Mouse (Mus musculus) megakaryocyte progenitor cell, adult 5-6 weeks (primary cell): Measurements from ENCODE around the gene Khsrp. TPM values are rescaled to one million over a fixed set of nuclear protein-coding genes. Genes with fewer than 3 reads are reported as not detected.

Experiments
- ATAC-seq: replicated peaks from 2 replicates; pipeline ENCODE4 v1.8.0; 2016; ENCODE audit warnings: mild to moderate bottlenecking, moderate TSS enrichment, inconsistent platforms; ENCODE audit not compliant: poor library complexity
- total RNA-seq, 2 experiments: library from RNA; stranded (forward) in 1 of 2; stranded (reverse) in 1 of 2; fragments of 157-497, 149-512 nt in 1 of 2; fragments of 200-1000 nt in 1 of 2; gene quantifications; 2 replicates each; pipeline versions ENCODE4 v1.2.3 to v1.2.4; 2015 to 2017

The Khsrp gene
- total RNA-seq (2015) (99.5 and 107 TPM in 2 replicates), total RNA-seq (2017) (68.5 and 89.2 TPM in 2 replicates)

- ATAC-seq = no peak
Observed at GRCm38 (mm10) chr17:57030931-57031660, at the start of gene Khsrp. TSS of gene Khsrp (minus strand) at chr17:57031522.

- ATAC-seq = no peak
Observed at GRCm38 (mm10) chr17:57079919-57080318, 48.6 kb upstream of the Khsrp start.

DNA sequence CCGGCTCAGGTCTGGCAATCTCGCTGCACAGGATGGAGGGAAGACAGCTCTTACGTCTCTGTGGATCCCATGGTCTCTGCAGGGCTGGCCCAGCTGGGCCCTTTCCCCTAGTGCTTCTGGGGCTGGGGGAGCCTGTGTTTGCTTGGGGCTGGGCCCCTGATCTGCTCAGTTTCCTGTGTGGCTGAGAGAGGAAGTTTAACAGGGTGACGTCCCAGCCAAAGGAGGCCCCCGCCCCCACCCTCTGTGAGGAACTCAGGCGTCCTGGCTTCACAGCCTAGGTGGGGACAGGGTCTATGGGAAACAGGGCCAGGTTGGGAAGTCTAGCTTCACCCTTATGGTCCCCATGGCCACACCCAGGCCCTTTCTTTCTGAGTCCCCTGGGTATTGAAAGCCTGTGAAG, 47.0 kb upstream of the Khsrp start, which contains the start of gene Dennd1c:
Dennd1c (minus strand) TSS at position 179 of the 400 bp plus-strand sequence.
- ATAC-seq = peak; percentile 94

GRCm38 (mm10) chr17:57076916-57077315, 45.6 kb upstream of the Khsrp start:
- ATAC-seq = no peak

GRCm38 (mm10) chr17:57070699-57071098, 39.4 kb upstream of the Khsrp start:
- no peak for ATAC-seq

- no peak for ATAC-seq
Observed at GRCm38 (mm10) chr17:57070272-57070671, 39.0 kb upstream of the Khsrp start.

- ATAC-seq = 0 out of 2 replicates have a peak, but pooled peaks have one; percentile 13
Observed at GRCm38 (mm10) chr17:57066908-57067307, 35.6 kb upstream of the Khsrp start.

- ATAC-seq = no peak
Observed at GRCm38 (mm10) chr17:57063031-57063430, 31.7 kb upstream of the Khsrp start.

- ATAC-seq = no peak
Observed at GRCm38 (mm10) chr17:57062548-57062947, 31.2 kb upstream of the Khsrp start.

GRCm38 (mm10) chr17:57062011-57062521, 30.7 kb upstream of the Khsrp start:
- ATAC-seq = no peak

DNA sequence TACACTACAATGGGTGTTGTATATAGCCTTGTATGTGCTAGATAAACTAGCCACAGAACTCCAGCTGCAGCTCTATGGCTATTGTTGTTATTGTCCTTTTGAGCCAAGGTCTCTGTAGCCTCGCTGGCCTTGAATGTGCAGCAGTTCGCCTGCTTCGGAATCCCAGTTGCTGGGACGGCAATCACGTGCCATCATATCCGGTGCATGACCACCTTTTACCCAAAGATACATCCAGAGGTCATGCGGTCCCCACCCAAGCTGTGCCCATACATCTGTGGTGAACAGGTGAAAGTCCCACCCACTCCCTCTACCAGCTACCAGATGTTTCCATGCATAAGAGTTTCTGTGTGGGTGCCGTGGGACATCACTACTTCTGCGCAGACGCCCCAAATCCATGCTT, 29.7 kb upstream of the Khsrp start:
- ATAC-seq = no peak

- peak; percentile 85 for ATAC-seq
Observed at GRCm38 (mm10) chr17:57060231-57060801, 29.0 kb upstream of the Khsrp start.

DNA sequence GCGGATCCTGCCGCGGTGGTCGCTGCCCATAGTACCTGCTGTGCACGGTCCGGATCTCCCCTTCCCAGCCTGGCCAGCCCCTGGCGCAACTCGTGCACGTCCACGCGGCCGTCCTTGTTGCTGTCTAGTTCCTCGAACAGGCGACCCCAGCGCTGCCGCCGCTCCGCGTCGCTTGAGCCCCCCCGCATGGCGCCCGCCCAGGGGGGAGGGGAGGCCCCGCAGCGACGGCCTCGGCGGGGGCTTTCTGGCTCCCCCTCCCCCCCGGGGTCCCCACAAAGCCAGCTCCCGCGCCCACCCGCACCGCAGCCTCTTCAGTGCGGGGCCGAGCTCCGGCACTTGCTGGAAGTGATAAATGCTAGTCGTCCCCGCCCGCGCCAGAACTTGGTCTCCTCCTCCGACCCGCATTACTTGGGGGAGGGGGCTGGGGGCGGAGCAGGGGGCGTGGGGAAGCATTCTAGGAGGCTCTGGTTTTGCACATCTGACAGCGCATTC, 28.2 kb upstream of the Khsrp start, which contains the start of gene Slc25a23:
Slc25a23 (minus strand) TSS at position 378 of the 492 bp plus-strand sequence.
- ATAC-seq = 0 out of 2 replicates have a peak, but pooled peaks have one; percentile 5

GRCm38 (mm10) chr17:57058891-57059485, 27.7 kb upstream of the Khsrp start, which contains the start of gene Crb3:
TSS of gene Crb3 (plus strand) at chr17:57059105.
- no peak for ATAC-seq

DNA sequence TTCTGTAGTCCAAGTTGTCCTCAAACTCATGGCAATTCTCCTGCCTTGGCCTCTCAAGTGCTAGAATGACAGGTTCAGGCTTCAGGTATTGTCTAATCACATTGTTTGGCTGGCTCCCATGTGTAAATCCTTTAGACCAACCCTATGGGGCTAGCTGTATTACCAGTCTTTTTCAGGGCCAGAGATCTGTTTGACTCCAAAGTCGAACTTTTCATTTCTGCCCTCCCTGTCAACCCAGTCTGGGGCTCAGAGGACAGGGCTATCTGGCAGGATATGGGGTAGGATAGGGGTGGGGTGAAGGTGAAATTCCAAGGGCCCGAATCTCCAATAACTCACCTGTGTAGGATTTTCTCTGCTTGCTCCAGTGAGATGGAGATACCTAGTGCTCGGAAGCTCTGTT, 24.9 kb upstream of the Khsrp start:
- ATAC-seq = no peak

- peak; percentile 83 for ATAC-seq
Observed at GRCm38 (mm10) chr17:57051679-57052078, 20.4 kb upstream of the Khsrp start.

DNA sequence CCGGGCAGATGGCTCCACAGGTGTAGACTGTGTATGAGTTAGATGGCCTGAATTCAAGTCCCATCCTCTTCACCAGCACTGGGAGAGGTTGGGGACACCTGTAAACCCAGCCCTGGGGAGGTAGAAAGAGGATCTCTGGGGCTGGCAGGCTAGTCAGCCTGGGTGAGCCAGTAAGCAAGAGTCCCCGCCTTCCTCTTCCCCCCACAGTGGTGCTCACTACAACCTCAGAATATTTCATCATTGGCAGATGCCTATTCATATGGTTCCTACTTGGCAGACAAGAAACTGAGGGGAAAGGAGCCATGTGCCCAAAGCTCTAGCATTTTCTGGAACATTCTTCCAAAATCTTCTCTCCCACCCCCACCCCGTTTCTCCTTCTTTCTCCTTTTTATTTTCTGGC, 17.5 kb upstream of the Khsrp start:
- peak; percentile 81 for ATAC-seq

DNA sequence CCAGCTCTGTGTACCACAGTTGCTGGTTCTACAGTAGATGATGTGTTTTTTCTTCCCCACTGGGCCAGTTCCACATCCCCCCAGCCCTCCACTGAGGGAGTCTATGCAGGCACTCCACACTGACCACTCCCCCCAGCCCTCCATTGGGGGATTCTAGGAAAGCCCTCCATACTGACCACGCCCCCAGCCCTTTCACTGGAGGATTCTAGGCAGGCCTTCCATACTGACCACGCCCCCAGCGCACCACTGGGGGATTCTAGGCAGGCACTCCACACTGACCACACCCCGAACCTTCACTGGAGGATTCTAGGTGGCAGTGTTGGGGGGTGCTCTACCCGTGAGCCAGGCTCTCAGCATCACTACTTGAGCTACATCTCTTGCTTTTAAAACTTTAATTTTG, 16.1 kb upstream of the Khsrp start:
- ATAC-seq = 0 out of 2 replicates have a peak, but pooled peaks have one; percentile 8

- no peak for ATAC-seq
Observed at GRCm38 (mm10) chr17:57041554-57041953, 10.2 kb upstream of the Khsrp start, which contains the start of gene Slc25a41. TSS of gene Slc25a41 (minus strand) at chr17:57041654.

GRCm38 (mm10) chr17:57038978-57039377, 7.7 kb upstream of the Khsrp start:
- ATAC-seq = peak; percentile 68

GRCm38 (mm10) chr17:57032854-57033253, 1.5 kb upstream of the Khsrp start:
- no peak for ATAC-seq
